Mouse (Mus musculus) kidney, postnatal 0 days (tissue): ENCODE measurements at regions not wholly inside any gene's neighbourhood (a gene's known extent, or its start where the extent isn't known, plus 50 kb on each side); places are given as distances from the start of the nearest gene placed in this dataset.

Source experiments
- ATAC-seq: fragments of 200-750 bp; cut with Nextera tagmentation; replicated peaks from 2 replicates; pipeline ENCODE4 v1.8.0; 2017; ENCODE audit warnings: low read depth, moderate number of reproducible peaks, moderate TSS enrichment, moderate library complexity; ENCODE audit not compliant: low FRiP score
- DNase-seq: peaks from one replicate; pipeline ENCODE4 v3.0.0-alpha.2; 2016; ENCODE audit warnings: low spot score
- H3K27ac ChIP-seq: fragments of 300-500 bp; sonication (generic); 2 replicates; pipeline ENCODE4 v1.5.1; 2014; ENCODE audit warnings: mild to moderate bottlenecking
- H3K27me3 ChIP-seq: fragments of 300-500 bp; sonication (generic); 2 replicates; pipeline ENCODE4 v1.6.1; 2014; ENCODE audit warnings: low read length, mixed read lengths; ENCODE audit not compliant: insufficient read depth
- H3K36me3 ChIP-seq: fragments of 300-500 bp; sonication (generic); 2 replicates; pipeline ENCODE4 v1.6.1; 2014; ENCODE audit warnings: low read length, mixed read lengths; ENCODE audit not compliant: insufficient read depth
- H3K4me1 ChIP-seq: fragments of 300-500 bp; sonication (generic); replicated peaks from 2 replicates; pipeline ENCODE4 v1.6.1; 2014; ENCODE audit warnings: antibody characterized with exemption, low read length, mixed read lengths; ENCODE audit not compliant: insufficient read depth
- H3K4me2 ChIP-seq: fragments of 300-500 bp; sonication (generic); 2 replicates; pipeline ENCODE4 v1.6.1; 2014; ENCODE audit warnings: mild to moderate bottlenecking, low read length, moderate library complexity, mixed read lengths
- H3K4me3 ChIP-seq: fragments of 300-500 bp; sonication (generic); replicated peaks from 2 replicates; pipeline ENCODE4 v1.5.1; 2014; ENCODE audit warnings: low read depth, low read length
- H3K9ac ChIP-seq: fragments of 300-500 bp; sonication (generic); 2 replicates; pipeline ENCODE4 v1.6.1; 2014; ENCODE audit warnings: low read depth, low read length
- H3K9me3 ChIP-seq: fragments of 300-500 bp; sonication (generic); replicated peaks from 2 replicates; pipeline ENCODE4 v1.6.1; 2016; ENCODE audit warnings: low read length, inconsistent platforms, mixed read lengths
- CTCF ChIP-seq: IDR thresholded peaks from 2 replicates; pipeline ENCODE4 v1.5.1; 2016; ENCODE audit warnings: antibody characterized with exemption, low read depth, mild to moderate bottlenecking, moderate library complexity
- WGBS: fragments of 180-500 bp; shearing (Covaris S2); extraction: QIAGEN DNeasy Blood & Tissue Kit; methylation state at CpG from one replicate; pipeline ENCODE4 v1.1.7; 2014; 5-methylcytosine and 5-hydroxymethylcytosine counted together

DNA sequence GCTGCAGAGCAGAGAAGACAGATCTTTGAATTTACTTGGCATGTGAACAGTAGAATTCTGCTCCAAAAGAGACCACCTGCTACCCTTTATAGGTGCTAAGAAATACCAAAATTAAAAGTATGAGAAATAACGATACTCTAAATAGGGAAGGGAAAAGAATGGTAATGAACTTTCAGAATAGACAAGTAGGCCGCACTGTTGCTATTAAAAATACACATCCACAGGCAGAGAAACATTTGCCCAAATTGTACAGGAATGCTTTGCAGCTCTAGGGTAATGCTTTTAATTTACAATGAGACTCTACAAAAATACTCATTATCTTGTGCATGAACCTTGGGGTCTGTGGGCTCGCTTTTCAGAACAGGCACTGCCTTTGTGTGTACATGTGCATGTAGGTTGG lies 476.3 kb downstream of the D3Ertd751e start:
- no peak overlapping the region for H3K4me3 ChIP-seq
- ATAC-seq (no peak), DNase-seq (no peak)
- no peaks in the 10 kb centered on the region for H3K36me3 ChIP-seq
- H3K9ac ChIP-seq, result no peak overlapping the region
- H3K4me2 ChIP-seq, result no peak overlapping the region
- WGBS, result 91% methylated on average over 3 of the region's 3 CpGs
- no peak overlapping the region for H3K27ac ChIP-seq
- TF ChIP-seq CTCF, result no peak
- no peaks in the 10 kb centered on the region for H3K4me1 ChIP-seq
- H3K9me3 ChIP-seq, result no peaks in the 10 kb centered on the region
- no peaks in the 10 kb centered on the region for H3K27me3 ChIP-seq

- H3K9me3 ChIP-seq, result no peaks in the 10 kb centered on the region
- no peaks in the 10 kb centered on the region for H3K36me3 ChIP-seq
- no peak for DNase-seq
- 88% methylated on average over 4 of the region's 4 CpGs for WGBS
- H3K27me3 ChIP-seq, result no peaks in the 10 kb centered on the region
- no peak overlapping the region for H3K27ac ChIP-seq
- no peak overlapping the region for H3K4me2 ChIP-seq
- no peak overlapping the region for H3K4me3 ChIP-seq
- no peaks in the 10 kb centered on the region for H3K4me1 ChIP-seq
- no peak for ATAC-seq
- H3K9ac ChIP-seq, result no peak overlapping the region
- no peak for TF ChIP-seq CTCF
These were observed 485.4 kb downstream of the D3Ertd751e start for GRCm38 (mm10) chr3:42227679-42228398.

GRCm38 (mm10) chr3:42228399-42228755 lies 486.0 kb downstream of the D3Ertd751e start:
- no peak for ATAC-seq
- H3K4me2 ChIP-seq, result no peak overlapping the region

DNA sequence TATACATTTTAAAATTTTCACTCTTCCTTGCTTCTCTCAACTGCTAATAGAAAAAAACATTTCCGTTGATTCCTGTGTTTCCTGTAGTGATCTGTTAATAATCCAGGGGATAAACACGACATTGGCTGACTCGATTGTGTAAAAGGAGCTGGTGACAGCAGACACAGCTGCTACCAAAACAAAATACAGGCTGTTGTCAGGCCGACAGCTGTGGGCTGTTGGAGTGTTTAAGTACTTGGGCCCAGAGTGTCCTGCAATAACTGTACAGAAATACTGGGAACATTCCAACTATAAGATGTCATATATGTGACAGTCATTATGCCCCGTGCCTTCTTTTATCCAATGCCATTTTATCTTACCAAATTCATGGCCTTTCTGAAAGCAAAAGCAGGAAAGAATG lies 489.9 kb downstream of the D3Ertd751e start:
- DNase-seq (peak; percentile 1), ATAC-seq (no peak)
- no peaks in the 10 kb centered on the region for H3K4me1 ChIP-seq
- H3K4me2 ChIP-seq, result no peak overlapping the region
- 76% methylated on average over 5 of the region's 5 CpGs for WGBS
- H3K27me3 ChIP-seq, result no peaks in the 10 kb centered on the region
- no peaks in the 10 kb centered on the region for H3K36me3 ChIP-seq
- no peak overlapping the region for H3K27ac ChIP-seq
- no peaks in the 10 kb centered on the region for H3K9me3 ChIP-seq
- TF ChIP-seq CTCF, result no peak
- H3K9ac ChIP-seq, result no peak overlapping the region
- no peak overlapping the region for H3K4me3 ChIP-seq

More at GRCm38 (mm10) chr3:42228399-42228755, 486.0 kb downstream of the D3Ertd751e start:
- no peaks in the 10 kb centered on the region for H3K27me3 ChIP-seq
- H3K9me3 ChIP-seq, result no peaks in the 10 kb centered on the region
- H3K27ac ChIP-seq, result no peak overlapping the region
- 78% methylated on average over 3 of the region's 3 CpGs for WGBS
- no peaks in the 10 kb centered on the region for H3K36me3 ChIP-seq
- no peak overlapping the region for H3K9ac ChIP-seq
- no peaks in the 10 kb centered on the region for H3K4me1 ChIP-seq
- DNase-seq, result no peak
- TF ChIP-seq CTCF, result no peak
- H3K4me3 ChIP-seq, result no peak overlapping the region

- Histone ChIP-seq H3K4me3 (no peak overlapping the region), H3K27me3 (no peaks in the 10 kb centered on the region), H3K9me3 (no peaks in the 10 kb centered on the region), H3K4me1 (no peaks in the 10 kb centered on the region), H3K4me2 (no peak overlapping the region), H3K36me3 (no peaks in the 10 kb centered on the region), H3K9ac (no peak overlapping the region), H3K27ac (no peak overlapping the region)
- no peak for TF ChIP-seq CTCF
- ATAC-seq, result no peak
- DNase-seq, result no peak
- 90% methylated on average over 3 of the region's 3 CpGs for WGBS
These were observed 491.3 kb downstream of the D3Ertd751e start for GRCm38 (mm10) chr3:42233756-42234155.

- no peak overlapping the region for H3K27ac ChIP-seq
- no peaks in the 10 kb centered on the region for H3K27me3 ChIP-seq
- H3K4me2 ChIP-seq, result no peak overlapping the region
- WGBS, result 76% methylated on average over 1 of the region's 1 CpGs
- DNase-seq, result no peak
- H3K9me3 ChIP-seq, result no peaks in the 10 kb centered on the region
- no peak overlapping the region for H3K9ac ChIP-seq
- no peaks in the 10 kb centered on the region for H3K4me1 ChIP-seq
- no peak for ATAC-seq
- no peaks in the 10 kb centered on the region for H3K36me3 ChIP-seq
- no peak for TF ChIP-seq CTCF
- no peak overlapping the region for H3K4me3 ChIP-seq
These were observed 493.1 kb downstream of the D3Ertd751e start for GRCm38 (mm10) chr3:42235515-42235914.
